Comparison of ENCODE assay signal across 9 mouse cellular contexts in the genomic region with DNA sequence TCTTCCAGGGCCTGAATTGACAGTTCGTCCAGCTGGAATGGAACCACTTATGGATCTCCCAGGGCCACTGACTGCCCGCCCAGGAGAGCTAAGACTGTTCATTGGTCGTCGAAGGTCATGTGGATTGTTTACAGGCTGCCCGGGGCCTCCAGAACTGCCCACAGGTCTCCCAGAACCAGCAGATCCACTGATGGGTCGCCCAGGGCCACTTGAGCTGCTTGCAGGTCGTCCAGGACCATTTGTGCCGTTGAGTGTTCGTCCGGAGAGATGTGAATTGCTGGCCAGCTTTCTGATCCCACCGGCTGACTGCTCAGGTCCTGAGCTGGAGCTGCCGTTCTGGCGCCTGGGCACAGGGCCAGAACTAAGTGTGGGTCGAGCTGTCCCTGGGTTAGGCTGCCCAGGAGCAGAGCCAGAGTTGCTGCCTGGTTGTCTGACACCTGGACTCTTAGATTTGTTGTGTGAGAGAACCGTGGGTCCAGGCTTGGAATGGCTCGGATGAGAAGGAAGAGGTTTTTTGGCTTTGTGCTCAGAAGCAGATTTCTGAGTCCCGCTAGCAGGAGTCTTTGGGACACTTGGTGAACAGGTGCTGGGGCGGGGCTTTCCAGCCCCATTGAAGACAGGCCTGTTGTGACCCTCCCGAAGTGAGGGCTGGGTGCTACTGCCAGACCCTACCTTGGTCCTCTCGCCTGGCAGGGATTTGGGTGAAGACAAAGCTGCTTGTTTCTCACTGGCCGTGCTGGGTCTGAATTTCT. TPM values are rescaled to one million over a fixed set of nuclear protein-coding genes. Genes with fewer than 3 reads are reported as not detected.
A peak's percentile ranks its signal among the peaks of the same experiment; 100 is the strongest.
DNase-seq lines count a peak whose midpoint lies in the region; ATAC-seq lines count a peak whose summit lies in the region.
"Had no signal": no experiment of that assay in that cellular context is flagged by ENCODE, and none has a peak within 500 bp of the region (broad histone marks: within the 10 kb centered on the region; RNA-seq: fewer than 3 reads in every experiment).

No protein-coding gene starts in this region.

- 77% methylated on average over 21 of the region's 21 CpGs for WGBS in heart, embryonic 11.5 days (ENCODE audit: insufficient replicate concordance)
- 61% methylated on average over 21 of the region's 21 CpGs for WGBS in heart, embryonic 13.5 days
- WGBS in liver, embryonic 15.5 days (ENCODE audit: insufficient replicate concordance) = 75% methylated on average over 21 of the region's 21 CpGs

- H3K4me2 ChIP-seq in heart, embryonic 11.5 days = no peak overlapping the region
- peak overlapping the region; percentile 33 for H3K4me2 ChIP-seq in heart, embryonic 13.5 days
- 0 out of 2 replicates have a peak overlapping the region, but pooled peaks have one; percentile 7 for H3K4me2 ChIP-seq in liver, embryonic 15.5 days

- DNase-seq in heart, adult 18-20 months = peak; percentile 57 to 63
- peak; percentile 85 for DNase-seq in cerebellum, adult 11-12 months
- no peak for DNase-seq in spleen, postnatal 10 days (ENCODE audit: low spot score in 2 of 2)
- no peak for DNase-seq in left cerebral cortex, adult 9 months (ENCODE audit: low spot score in 2 of 2)
- no peak for DNase-seq in neural tube, embryonic 10.5 days (ENCODE audit: extremely low spot score, low spot score)

- no peak overlapping the region for H3K9ac ChIP-seq in heart, embryonic 11.5 days (ENCODE audit: low read depth, low read length)
- H3K9ac ChIP-seq in heart, embryonic 13.5 days = 0 out of 2 replicates have a peak overlapping the region, but pooled peaks have one; percentile 19
- no peak overlapping the region for H3K9ac ChIP-seq in liver, embryonic 15.5 days

- no peak overlapping the region for H3K27ac ChIP-seq in heart, embryonic 11.5 days (ENCODE audit: low read depth, low read length)
- H3K27ac ChIP-seq in heart, embryonic 13.5 days (replicated peaks) = peak overlapping the region; percentile 28
- H3K27ac ChIP-seq in liver, embryonic 15.5 days (replicated peaks) = peak overlapping the region; percentile 81

- ATAC-seq in heart, embryonic 11.5 days (replicated peaks; ENCODE audit: insufficient number of reproducible peaks, low FRiP score, low TSS enrichment) = no peak
- no peak for ATAC-seq in heart, embryonic 13.5 days (ENCODE audit: extremely low read depth, insufficient number of reproducible peaks, low FRiP score, low TSS enrichment)
- 0 out of 2 replicates have a peak, but pooled peaks have one; percentile 14 for ATAC-seq in liver, embryonic 15.5 days (ENCODE audit: insufficient read depth)

- peaks cover 27% of the 10 kb centered on the region for H3K36me3 ChIP-seq in heart, embryonic 11.5 days (ENCODE audit: control insufficient read depth, insufficient read depth, low read length)
- H3K36me3 ChIP-seq in heart, embryonic 13.5 days = peaks cover 65% of the 10 kb centered on the region
- peaks cover 68% of the 10 kb centered on the region for H3K36me3 ChIP-seq in liver, embryonic 15.5 days (replicated peaks)

- H3K4me1 ChIP-seq in heart, embryonic 11.5 days (ENCODE audit: control insufficient read depth, insufficient read depth, low read length) = peaks cover 23% of the 10 kb centered on the region
- H3K4me1 ChIP-seq in heart, embryonic 13.5 days = peaks cover 45% of the 10 kb centered on the region
- H3K4me1 ChIP-seq in liver, embryonic 15.5 days (replicated peaks) = peaks cover 86% of the 10 kb centered on the region

- no peaks in the 10 kb centered on the region for H3K9me3 ChIP-seq in heart, embryonic 11.5 days (replicated peaks; ENCODE audit: control insufficient read depth, low read length)
- H3K9me3 ChIP-seq in heart, embryonic 13.5 days = no peaks in the 10 kb centered on the region
- no peaks in the 10 kb centered on the region for H3K9me3 ChIP-seq in liver, embryonic 15.5 days (replicated peaks)

- H3K27me3 ChIP-seq in heart, embryonic 11.5 days (ENCODE audit: control insufficient read depth, insufficient read depth, low read length) = no peaks in the 10 kb centered on the region
- no peaks in the 10 kb centered on the region for H3K27me3 ChIP-seq in heart, embryonic 13.5 days (replicated peaks)
- H3K27me3 ChIP-seq in liver, embryonic 15.5 days = no peaks in the 10 kb centered on the region

- H3K4me3 ChIP-seq in heart, embryonic 11.5 days (ENCODE audit: low read depth, low read length) = no peak overlapping the region
- H3K4me3 ChIP-seq in heart, embryonic 13.5 days = no peak overlapping the region
- no peak overlapping the region for H3K4me3 ChIP-seq in liver, embryonic 15.5 days (replicated peaks)

RNA-seq across cellular contexts. Expression of a gene that starts 10.4 kb away (rescaled TPM):
- total RNA-seq in heart, adult 18-20 months (2021) = 1 to 10 TPM; 7.4 to 7.7 TPM
- 15.6 and 18.8 TPM in 2 replicates for polyA plus RNA-seq in heart, embryonic 11.5 days (2014; fragmentation: Nextera tagmentation; extraction: Ambion mirVana)
- 13.1 and 13.4 TPM in 2 replicates for polyA plus RNA-seq in heart, embryonic 13.5 days (2015; fragmentation: Nextera tagmentation; extraction: Ambion mirVana)
- polyA plus RNA-seq in liver, embryonic 15.5 days (2015; fragmentation: Nextera tagmentation; extraction: Ambion mirVana) = 10.7 and 11.3 TPM in 2 replicates

RNA-seq across cellular contexts. Expression of a gene that starts 14.4 kb away (rescaled TPM):
- not detected for total RNA-seq in heart, adult 18-20 months (2021)
- not detected in 2 replicates for polyA plus RNA-seq in heart, embryonic 11.5 days (2014; fragmentation: Nextera tagmentation; extraction: Ambion mirVana)
- not detected in 2 replicates for polyA plus RNA-seq in heart, embryonic 13.5 days (2015; fragmentation: Nextera tagmentation; extraction: Ambion mirVana)
- polyA plus RNA-seq in liver, embryonic 15.5 days (2015; fragmentation: Nextera tagmentation; extraction: Ambion mirVana) = not detected in 2 replicates
- polyA plus RNA-seq: limb, embryonic 11.5 days had no signal

RNA-seq across cellular contexts. Expression of a gene that starts 39.5 kb away (rescaled TPM):
- 10 to 100 TPM; 11.1 to 13.5 TPM for total RNA-seq in heart, adult 18-20 months (2021)
- polyA plus RNA-seq in heart, embryonic 11.5 days (2014; fragmentation: Nextera tagmentation; extraction: Ambion mirVana) = 9.3 and 10.6 TPM in 2 replicates
- 7.5 and 8.0 TPM in 2 replicates for polyA plus RNA-seq in heart, embryonic 13.5 days (2015; fragmentation: Nextera tagmentation; extraction: Ambion mirVana)
- polyA plus RNA-seq in liver, embryonic 15.5 days (2015; fragmentation: Nextera tagmentation; extraction: Ambion mirVana) = 5.2 and 5.8 TPM in 2 replicates

RNA-seq across cellular contexts. Expression of a gene that starts 52.6 kb away (rescaled TPM):
- 10 to 100 TPM; 19.7 to 20.8 TPM for total RNA-seq in heart, adult 18-20 months (2021)
- 13.7 and 15.5 TPM in 2 replicates for polyA plus RNA-seq in heart, embryonic 11.5 days (2014; fragmentation: Nextera tagmentation; extraction: Ambion mirVana)
- 22.5 and 25.1 TPM in 2 replicates for polyA plus RNA-seq in heart, embryonic 13.5 days (2015; fragmentation: Nextera tagmentation; extraction: Ambion mirVana)
- 24.7 and 28.3 TPM in 2 replicates for polyA plus RNA-seq in liver, embryonic 15.5 days (2015; fragmentation: Nextera tagmentation; extraction: Ambion mirVana)

Comparison
In these comparisons a context has a peak if more than half of its experiments do, and no peak if none do; other contexts are left out.
1. DNase-seq: peak in heart, adult 18-20 months (2 of 2) and cerebellum, adult 11-12 months (single experiment); none in spleen, postnatal 10 days (0 of 2), left cerebral cortex, adult 9 months (0 of 2) and neural tube, embryonic 10.5 days (single experiment).